Mouse (Mus musculus): ENCODE results near the gene Ctdspl.

DNA sequence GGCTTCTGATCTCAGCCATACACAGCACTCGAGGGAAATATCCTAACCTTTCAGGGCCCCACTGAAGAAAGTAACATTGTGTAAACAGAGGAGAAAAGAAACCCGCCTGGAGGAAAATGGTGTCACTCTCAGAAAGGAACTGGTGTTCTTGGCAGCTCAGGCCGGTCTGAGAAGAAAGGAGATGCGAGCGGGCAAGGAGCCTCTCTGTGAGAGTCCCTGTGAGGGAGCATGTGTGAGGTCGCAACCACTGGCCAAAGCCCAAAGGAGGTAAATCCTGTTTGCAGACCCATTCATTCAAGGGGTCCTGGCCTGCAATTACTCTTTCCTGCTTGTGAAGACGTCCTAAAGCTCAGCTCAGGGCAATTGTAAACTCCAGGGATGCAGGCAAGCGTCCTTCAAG is 11.7 kb upstream of the Ctdspl start:
- TF ChIP-seq POLR2A (IDR thresholded peaks at IDR 0.05; ENCODE audit: control insufficient read depth, low read depth, low read length) (no peak), CTCF (IDR thresholded peaks at IDR 0.05; ENCODE audit: control insufficient read depth, insufficient read depth, insufficient replicate concordance, low read depth, low read length) (no peak)

Measured in testis, adult 2 months (tissue).